In genomic region chr10:20437428-20437827, GRCm38 (mm10) we compare ENCODE assay signal across 1 mouse cellular context.
TF ChIP-seq lines count a peak whose summit lies in the region.

No protein-coding gene starts in this region.

TF ChIP-seq in MEL, 35 proteins besides CTCF, POLR2A, EP300 and RAD21 (continued from another document):
- TF ChIP-seq GABPA (IDR thresholded peaks at IDR 0.05; ENCODE audit: low read depth, low read length) (no peak), MAX (IDR thresholded peaks at IDR 0.05; ENCODE audit: low read length) (peak; percentile 49; the same call in 1 of the 2 replicates)
